Mouse (Mus musculus) gastrocnemius, adult 2 months (tissue): ENCODE results near the gene Lemd2. TPM values are rescaled to one million over a fixed set of nuclear protein-coding genes. Genes with fewer than 3 reads are reported as not detected.

Source experiments
- DNase-seq: peaks from one replicate; pipeline ENCODE4 v3.0.0; 2022
- H3K27ac ChIP-seq: fragments of 200-600 bp; 2 replicates; pipeline ENCODE4 v1.8.1; 2022; ENCODE audit warnings: mild to moderate bottlenecking
- H3K4me3 ChIP-seq: fragments of 200-600 bp; 2 replicates; pipeline ENCODE4 v1.8.1; 2022; ENCODE audit warnings: mild to moderate bottlenecking, moderate library complexity
- CTCF ChIP-seq: fragments of 200-600 bp; IDR thresholded peaks from 2 replicates; pipeline ENCODE4 v1.8.1; 2022; ENCODE audit warnings: antibody characterized with exemption, mild to moderate bottlenecking, moderate library complexity
- intact Hi-C: fragments of 180-260 bp; cut with DNase I; formaldehyde crosslinking; loops from one replicate; pipeline ENCODE4 v1.15.1; 2025
- long read RNA-seq, 2 experiments: library from polyadenylated mRNA; stranded (forward); transcript quantifications; one replicate each; pipeline ENCODE4 v2.0.0; 2021
- total RNA-seq, 2 experiments: library from RNA; stranded (reverse); gene quantifications; 2 replicates each; pipeline ENCODE4 v1.2.3; 2021

Gene Lemd2
- total RNA-seq: 10 to 100 TPM; 22.4 to 23.9 TPM
- long read RNA-seq, experiment 1, transcript Lemd2-201 (9 exons, 2,627 nt): major isoform, 94 of 103 reads
- long read RNA-seq, experiment 1, partial matches to known transcripts: 2 of 103 reads
- long read RNA-seq, experiment 1, other reads (novel, unspliced or antisense): 7 of 103 reads
- long read RNA-seq, experiment 2, transcript Lemd2-201 (9 exons, 2,627 nt): major isoform, 92 of 97 reads
- long read RNA-seq, experiment 2, partial matches to known transcripts: 1 of 97 reads
- long read RNA-seq, experiment 2, other reads (novel, unspliced or antisense): 4 of 97 reads

DNA sequence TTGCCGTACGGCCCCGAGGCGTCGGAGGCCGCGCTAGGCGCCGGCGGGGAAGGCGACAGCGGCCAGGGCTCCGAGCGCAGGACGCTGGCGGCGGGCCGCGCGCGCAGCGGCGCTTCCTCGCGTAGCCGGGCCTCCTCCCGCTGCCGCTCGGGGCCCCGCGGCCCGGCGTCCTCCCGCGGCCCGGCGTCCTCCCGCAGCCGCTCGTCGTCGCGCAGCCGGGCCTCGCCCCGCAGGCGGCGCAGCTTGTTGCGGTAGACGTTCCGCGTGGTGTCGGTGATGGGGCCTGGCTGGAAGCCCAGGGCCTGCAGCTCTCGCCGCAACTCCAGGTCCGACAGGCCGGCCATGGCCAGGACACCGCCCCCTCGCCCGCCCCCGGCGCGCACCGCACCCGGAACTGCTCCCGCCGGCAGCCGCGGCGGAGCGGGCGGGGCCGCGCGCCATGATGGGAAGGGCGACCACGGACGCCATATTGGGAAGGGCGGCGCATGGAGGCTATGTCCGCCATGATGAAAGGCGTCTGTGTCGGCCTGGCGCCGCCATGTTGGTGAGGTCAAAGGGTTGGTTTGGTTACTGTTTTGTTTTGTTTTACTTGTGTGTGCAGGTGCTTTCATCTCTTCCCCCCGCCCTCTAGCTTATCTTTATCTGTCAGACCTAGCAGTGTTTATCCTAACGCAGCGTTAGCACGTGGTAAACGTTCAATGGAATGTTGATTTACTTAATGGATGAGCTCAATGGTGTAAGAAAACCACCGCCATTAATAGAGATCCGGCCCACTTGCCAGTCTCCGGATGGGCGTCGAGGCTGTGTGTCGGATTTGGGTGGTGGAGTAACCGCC lies at the start of gene Lemd2:
Gene Lemd2, minus strand, starts transcription at position 395 of the 835 bp plus-strand sequence.
- no peak; the same call in 1 of the 2 replicates for TF ChIP-seq CTCF
- Histone ChIP-seq H3K27ac (peak within 1 kb of the TSS; percentile 94), H3K4me3 (peak within 1 kb of the TSS; percentile 92)
- intact Hi-C loops: loop anchor here (5.0 to 10.0 kb wide), 4 partner anchors 72 to 422 kb away; partner anchors contain the start of genes Bnip1, Nudt3 and Uqcc2
- DNase-seq: peak; percentile 99

GRCm38 (mm10) chr17:27251150-27251549 lies 46.9 kb upstream of the Lemd2 start:
- no peak overlapping the region for H3K4me3 ChIP-seq
- intact Hi-C loops: no loop called here
- TF ChIP-seq CTCF: no peak

GRCm38 (mm10) chr17:27250461-27250860 lies 46.2 kb upstream of the Lemd2 start:
- no peak for DNase-seq
- H3K4me3 ChIP-seq: no peak overlapping the region
- H3K27ac ChIP-seq: no peak overlapping the region
- intact Hi-C loops: no loop called here
- peak; percentile 38; the same call in 1 of the 2 replicates for TF ChIP-seq CTCF

More at GRCm38 (mm10) chr17:27251150-27251549, 46.9 kb upstream of the Lemd2 start:
- no peak for DNase-seq
- no peak overlapping the region for H3K27ac ChIP-seq

- intact Hi-C loops: no loop called here
- no peak for DNase-seq
- H3K4me3 ChIP-seq: no peak overlapping the region
- TF ChIP-seq CTCF: no peak
- H3K27ac ChIP-seq: no peak overlapping the region
These were observed 44.8 kb upstream of the Lemd2 start for GRCm38 (mm10) chr17:27249073-27249472.

- Histone ChIP-seq H3K27ac (no peak overlapping the region), H3K4me3 (no peak overlapping the region)
- intact Hi-C loops: no loop called here
- no peak for TF ChIP-seq CTCF
- DNase-seq: no peak
These were observed 43.6 kb upstream of the Lemd2 start for GRCm38 (mm10) chr17:27247680-27248386.

GRCm38 (mm10) chr17:27245851-27246381 lies 41.6 kb upstream of the Lemd2 start:
- intact Hi-C loops: no loop called here
- Histone ChIP-seq H3K27ac (no peak overlapping the region), H3K4me3 (no peak overlapping the region)
- no peak for TF ChIP-seq CTCF
- no peak for DNase-seq

GRCm38 (mm10) chr17:27244912-27245311 lies 40.6 kb upstream of the Lemd2 start:
- no peak for DNase-seq
- TF ChIP-seq CTCF: no peak
- no peak overlapping the region for H3K27ac ChIP-seq
- no peak overlapping the region for H3K4me3 ChIP-seq
- intact Hi-C loops: no loop called here

DNA sequence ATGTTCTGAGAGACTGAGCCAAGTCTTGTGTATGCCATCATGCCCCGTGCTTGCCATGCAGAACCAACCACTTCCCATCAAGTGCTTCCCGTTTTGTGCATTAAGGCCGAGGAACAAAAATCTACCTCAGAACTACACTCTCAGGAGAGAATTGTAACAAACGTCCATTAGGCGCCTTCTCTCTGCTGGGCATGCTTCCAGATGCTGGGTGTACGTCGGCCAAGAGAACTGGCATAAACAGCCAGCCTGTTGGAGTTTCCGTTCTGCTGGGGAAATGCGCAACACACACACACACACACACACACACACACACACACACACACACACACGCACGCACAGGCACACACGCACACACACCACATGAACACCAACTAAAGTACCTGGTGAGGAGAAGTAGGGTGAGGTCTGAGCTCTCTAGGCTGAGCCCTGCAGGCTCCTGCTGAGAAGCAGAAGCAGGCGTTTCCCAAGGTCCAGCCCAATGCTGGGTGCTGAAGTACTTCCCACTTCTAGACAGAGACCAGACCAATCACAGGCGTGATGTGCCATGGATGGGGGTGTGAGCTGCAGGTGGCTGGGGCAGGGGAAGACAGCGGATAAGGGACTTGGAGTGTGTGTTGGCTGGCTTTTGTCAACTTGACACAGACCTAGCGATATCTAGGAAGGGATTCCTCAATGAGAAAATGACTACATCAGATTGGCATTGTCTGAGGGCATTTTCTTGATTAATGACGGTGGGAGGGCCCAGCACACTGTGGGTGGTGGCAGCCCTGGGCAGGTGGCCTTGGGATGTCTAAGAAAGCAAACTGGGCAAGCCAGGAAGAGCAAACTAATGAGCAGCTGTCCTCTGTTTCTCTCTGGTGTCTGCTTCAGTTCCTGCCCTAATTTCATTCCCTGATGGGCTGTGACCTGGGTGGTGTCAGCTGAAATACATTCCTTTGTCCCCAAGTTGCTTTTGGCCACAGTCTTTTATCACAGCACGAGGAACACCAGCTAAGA lies 38.2 kb upstream of the Lemd2 start:
- H3K27ac ChIP-seq: no peak overlapping the region
- peak; percentile 61 for DNase-seq
- intact Hi-C loops: no loop called here
- no peak for TF ChIP-seq CTCF
- H3K4me3 ChIP-seq: no peak overlapping the region

GRCm38 (mm10) chr17:27240556-27241457 lies 36.5 kb upstream of the Lemd2 start:
- intact Hi-C loops: no loop called here
- peak; percentile 78 for DNase-seq

GRCm38 (mm10) chr17:27239941-27240340 lies 35.7 kb upstream of the Lemd2 start:
- DNase-seq: no peak
- intact Hi-C loops: no loop called here
- TF ChIP-seq CTCF: no peak
- Histone ChIP-seq H3K27ac (no peak overlapping the region), H3K4me3 (no peak overlapping the region)

More at GRCm38 (mm10) chr17:27240556-27241457, 36.5 kb upstream of the Lemd2 start:
- TF ChIP-seq CTCF: no peak
- H3K4me3 ChIP-seq: no peak overlapping the region
- no peak overlapping the region for H3K27ac ChIP-seq
